Mouse (Mus musculus): ENCODE measurements around the gene 4930435E12Rik.
"Not testable (repeated sequence)": the region's sequence is repeated elsewhere in the genome, so short reads cannot be mapped to it uniquely, and the experiment has no call there.

4930435E12Rik gene

GRCm38 (mm10) chr16:38828649-38829048 is at the start of gene 4930435E12Rik:
4930435E12Rik (minus strand) TSS chr16:38828749.
- DNase-seq (ENCODE audit: low spot score), result no peak

GRCm38 (mm10) chr16:38874481-38874880 is 45.9 kb upstream of the 4930435E12Rik start:
- no peak for DNase-seq (ENCODE audit: low spot score)

GRCm38 (mm10) chr16:38873231-38873630 is 44.7 kb upstream of the 4930435E12Rik start:
- no peak for DNase-seq (ENCODE audit: low spot score)

GRCm38 (mm10) chr16:38864358-38864757 is 35.8 kb upstream of the 4930435E12Rik start:
- no peak for DNase-seq (ENCODE audit: low spot score)

GRCm38 (mm10) chr16:38860548-38860947 is 32.0 kb upstream of the 4930435E12Rik start:
- no peak for DNase-seq (ENCODE audit: low spot score)

GRCm38 (mm10) chr16:38858120-38858749 is 29.7 kb upstream of the 4930435E12Rik start:
- no peak for DNase-seq (ENCODE audit: low spot score)

- peak; percentile 85 for DNase-seq (ENCODE audit: low spot score)
Observed at GRCm38 (mm10) chr16:38812521-38812920, 16.0 kb downstream of the 4930435E12Rik start.

GRCm38 (mm10) chr16:38810196-38810595 is 18.4 kb downstream of the 4930435E12Rik start:
- DNase-seq (ENCODE audit: low spot score), result peak; percentile 43

GRCm38 (mm10) chr16:38807796-38808195 is 20.8 kb downstream of the 4930435E12Rik start:
- DNase-seq (ENCODE audit: low spot score), result not testable (repeated sequence)

- DNase-seq (ENCODE audit: low spot score), result peak; percentile 83
Observed at GRCm38 (mm10) chr16:38800091-38800490, 28.5 kb downstream of the 4930435E12Rik start, which contains the start of gene Upk1b. Upk1b (minus strand) TSS chr16:38800328.

- DNase-seq (ENCODE audit: low spot score), result no peak
Observed at GRCm38 (mm10) chr16:38798957-38799450, 29.5 kb downstream of the 4930435E12Rik start.

- DNase-seq (ENCODE audit: low spot score), result no peak
Observed at GRCm38 (mm10) chr16:38793120-38793519, 35.4 kb downstream of the 4930435E12Rik start.

GRCm38 (mm10) chr16:38789966-38790365 is 38.6 kb downstream of the 4930435E12Rik start:
- peak; percentile 62 for DNase-seq (ENCODE audit: low spot score)

GRCm38 (mm10) chr16:38789016-38789415 is 39.5 kb downstream of the 4930435E12Rik start:
- DNase-seq (ENCODE audit: low spot score), result no peak

GRCm38 (mm10) chr16:38785301-38785700 is 43.2 kb downstream of the 4930435E12Rik start:
- DNase-seq (ENCODE audit: low spot score), result no peak

GRCm38 (mm10) chr16:38782524-38783067 is 46.0 kb downstream of the 4930435E12Rik start:
- no peak for DNase-seq (ENCODE audit: low spot score)

- no peak for DNase-seq (ENCODE audit: low spot score)
Observed at GRCm38 (mm10) chr16:38781946-38782345, 46.6 kb downstream of the 4930435E12Rik start.

GRCm38 (mm10) chr16:38780960-38781572 is 47.5 kb downstream of the 4930435E12Rik start:
- no peak for DNase-seq (ENCODE audit: low spot score)

GRCm38 (mm10) chr16:38776342-38776741 is 52.2 kb downstream of the 4930435E12Rik start:
- DNase-seq (ENCODE audit: low spot score), result no peak

- no peak for DNase-seq (ENCODE audit: low spot score)
Observed at GRCm38 (mm10) chr16:38774964-38775746, 53.4 kb downstream of the 4930435E12Rik start.

GRCm38 (mm10) chr16:38772906-38773496 is 55.5 kb downstream of the 4930435E12Rik start:
- peak; percentile 74 for DNase-seq (ENCODE audit: low spot score)

- no peak for DNase-seq (ENCODE audit: low spot score)
Observed at GRCm38 (mm10) chr16:38771145-38771544, 57.4 kb downstream of the 4930435E12Rik start.
